8 mouse cellular contexts compared by ENCODE assay signal in the genomic region with DNA sequence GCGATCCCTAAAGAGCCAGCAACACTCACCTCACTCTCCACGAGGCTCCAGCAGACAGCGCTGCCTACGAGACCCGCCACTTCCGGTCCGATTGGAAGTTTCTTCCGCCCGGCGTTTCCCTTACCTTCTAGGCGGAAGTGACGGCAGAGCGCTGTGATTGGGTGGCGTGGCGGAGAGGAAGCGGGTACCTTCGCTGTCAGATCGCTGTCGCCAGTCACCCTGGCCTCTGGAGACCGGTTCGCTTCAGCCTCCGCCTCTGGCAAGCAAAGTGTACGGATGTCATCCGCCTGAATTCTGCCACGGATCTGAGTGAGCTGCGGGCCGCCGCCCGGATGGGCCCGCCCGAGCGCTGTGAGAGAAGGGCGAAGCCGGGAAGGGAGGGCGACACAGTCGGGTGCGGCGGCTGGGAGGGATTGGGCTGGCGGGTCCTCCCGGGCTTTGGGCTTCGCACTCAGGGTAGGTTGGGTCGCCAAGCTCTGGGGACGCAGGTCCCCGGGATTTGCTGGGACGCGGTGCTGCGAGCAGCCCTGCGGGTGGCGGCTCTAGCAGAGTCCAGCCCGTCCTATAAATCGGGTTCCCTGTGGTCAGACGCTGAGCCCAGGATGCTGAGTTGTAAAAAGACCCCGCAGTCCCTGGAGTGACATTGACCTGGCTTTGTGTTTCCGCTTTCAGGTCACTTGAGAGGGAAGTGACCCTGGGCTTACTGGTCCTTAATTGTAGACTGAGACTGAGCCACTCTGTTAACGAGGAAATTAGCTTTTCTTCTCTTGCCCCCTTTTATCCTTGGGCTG. TPM values are rescaled to one million over a fixed set of nuclear protein-coding genes. Genes with fewer than 3 reads are reported as not detected.
DNase-seq lines count a peak whose midpoint lies in the region; ATAC-seq and TF ChIP-seq lines count a peak whose summit lies in the region.

Gdap2 (plus strand) TSS at position 67 of the 791 bp plus-strand sequence.
Wdr3 (minus strand) TSS at position 93 of the 791 bp plus-strand sequence.

- no peak for TF ChIP-seq CTCF in cortical plate, adult 2 months (IDR thresholded peaks at IDR 0.05; ENCODE audit: extremely low read depth, insufficient read depth, low read length)

- H3K9me3 ChIP-seq in megakaryocyte, embryonic 14.5 days, result no peaks in the 10 kb centered on the region

- H3K4me1 ChIP-seq in cortical plate, adult 2 months (ENCODE audit: control insufficient read depth, insufficient read depth, low read length), result peaks cover 6% of the 10 kb centered on the region; the same call in 1 of the 2 replicates
- peaks cover 41% of the 10 kb centered on the region for H3K4me1 ChIP-seq in megakaryocyte, embryonic 14.5 days

- no peaks in the 10 kb centered on the region for H3K27me3 ChIP-seq in megakaryocyte, embryonic 14.5 days (replicated peaks)

- H3K36me3 ChIP-seq in megakaryocyte, embryonic 14.5 days (replicated peaks; ENCODE audit: low read length), result peaks cover 47% of the 10 kb centered on the region

- peak within 1 kb of the TSS; percentile 5; the same call in 1 of the 2 replicates for H3K27ac ChIP-seq in cortical plate, adult 2 months (ENCODE audit: insufficient read depth, low read length)

- DNase-seq in gastrocnemius, adult 8-10 months (ENCODE audit: low spot score in 2 of 2), result peak; percentile 82 to 88
- DNase-seq in hindlimb bud, embryonic 11.5 days (ENCODE audit: extremely low spot score, low read depth, low spot score), result peak; percentile 73
- DNase-seq in left cerebral cortex, adult 8-10 months (ENCODE audit: low spot score in 2 of 2), result peak; percentile 88 to 91
- peak; percentile 97 for DNase-seq in right cerebral cortex, postnatal 10 days (ENCODE audit: low spot score in 2 of 2)
- DNase-seq in urinary bladder, postnatal 25 days (ENCODE audit: low spot score), result peak; percentile 90

- peak within 1 kb of the TSS; percentile 54 for H3K4me3 ChIP-seq in cortical plate, adult 2 months (ENCODE audit: insufficient read depth, low read length)
- peak within 1 kb of the TSS; percentile 98 for H3K4me3 ChIP-seq in megakaryocyte, embryonic 14.5 days (replicated peaks)

- peak; percentile 99 for ATAC-seq in activated CD4-positive, CD25-positive, alpha-beta regulatory T cell, adult 4 months

- TF ChIP-seq POLR2A in cortical plate, adult 2 months (IDR thresholded peaks at IDR 0.05; ENCODE audit: extremely low read depth, insufficient read depth, low read length), result peak; percentile 99

RNA-seq across cellular contexts. Expression of gene Gdap2, which starts in this region (rescaled TPM):
- polyA plus RNA-seq in activated CD4-positive, CD25-positive, alpha-beta regulatory T cell, adult 4 months (2017; shearing (Covaris generic)), result 10 to 100 TPM; 31.6 to 39.2 TPM
- 31.6 and 37.8 TPM in 2 replicates for polyA plus RNA-seq in cortical plate, adult 2 months (2012; rRNA removed)
- 1 to 10 TPM; 5.4 to 6.8 (median 6.4) TPM for total RNA-seq in gastrocnemius, adult 8-10 months (2022)
- total RNA-seq in left cerebral cortex, adult 8-10 months (2022), result 10 to 100 TPM; 30.3 to 36.4 (median 33.4) TPM
- polyA plus RNA-seq in megakaryocyte, embryonic 14.5 days (2012; ENCODE audit: insufficient read depth, low replicate concordance), result 0.51 TPM in 1 of 2 replicates, not detected in the other

RNA-seq across cellular contexts. Expression of gene Wdr3, which starts in this region (rescaled TPM):
- 10 to 100 TPM; 30.9 to 41.0 TPM for polyA plus RNA-seq in activated CD4-positive, CD25-positive, alpha-beta regulatory T cell, adult 4 months (2017; shearing (Covaris generic))
- 16.8 and 22.1 TPM in 2 replicates for polyA plus RNA-seq in cortical plate, adult 2 months (2012; rRNA removed)
- 10 to 100 TPM in 2 of 4 experiments, 1 to 10 TPM in 2; 9.6 to 16.8 (median 10.4) TPM for total RNA-seq in gastrocnemius, adult 8-10 months (2022)
- 10 to 100 TPM; 19.4 to 28.6 (median 23.5) TPM for total RNA-seq in left cerebral cortex, adult 8-10 months (2022)
- polyA plus RNA-seq in megakaryocyte, embryonic 14.5 days (2012; ENCODE audit: insufficient read depth, low replicate concordance), result 0.89 and 3.7 TPM in 2 replicates

Comparison
In these comparisons a context has a peak if more than half of its experiments do, and no peak if none do; other contexts are left out.
1. Peak in every context shown above with its lines: DNase-seq, ATAC-seq, H3K4me3 ChIP-seq and H3K27ac ChIP-seq.
2. RNA of gene Gdap2 (total RNA-seq): 30.3 to 36.4 TPM in left cerebral cortex, adult 8-10 months; 5.4 to 6.8 TPM in gastrocnemius, adult 8-10 months; every median in the first group is over 4 times any median in the second.
3. RNA of gene Gdap2 (polyA plus RNA-seq): 31.6 to 39.2 TPM in activated CD4-positive, CD25-positive, alpha-beta regulatory T cell, adult 4 months and 31.6 to 37.8 TPM in cortical plate, adult 2 months; 0.51 TPM in megakaryocyte, embryonic 14.5 days; every median in the first group is over 10 times any median in the second.